Mouse (Mus musculus) left cerebral cortex, postnatal 14 days (tissue): ENCODE results near the gene Tcp1. TPM values are rescaled to one million over a fixed set of nuclear protein-coding genes. Genes with fewer than 3 reads are reported as not detected.
"Not testable (repeated sequence)": the region's sequence is repeated elsewhere in the genome, so short reads cannot be mapped to it uniquely, and the experiment has no call there.

ENCODE experiments used
- DNase-seq, 2 experiments: peaks; one replicate each; pipeline ENCODE4 v3.0.0; 2021 to 2022; ENCODE audit warnings: low spot score in 2 of 2, mixed read lengths in 1 of 2
- intact Hi-C: fragments of 180-260 bp; cut with DNase I; formaldehyde crosslinking; loops from one replicate; pipeline ENCODE4 v1.15.1; 2025
- total RNA-seq, 2 experiments: library from RNA; stranded (reverse); gene quantifications; 2 replicates each; pipeline ENCODE4 v1.2.3; 2021

Gene Tcp1
- total RNA-seq, 2 experiments from 2014 or later: 204 to 211 TPM

DNA sequence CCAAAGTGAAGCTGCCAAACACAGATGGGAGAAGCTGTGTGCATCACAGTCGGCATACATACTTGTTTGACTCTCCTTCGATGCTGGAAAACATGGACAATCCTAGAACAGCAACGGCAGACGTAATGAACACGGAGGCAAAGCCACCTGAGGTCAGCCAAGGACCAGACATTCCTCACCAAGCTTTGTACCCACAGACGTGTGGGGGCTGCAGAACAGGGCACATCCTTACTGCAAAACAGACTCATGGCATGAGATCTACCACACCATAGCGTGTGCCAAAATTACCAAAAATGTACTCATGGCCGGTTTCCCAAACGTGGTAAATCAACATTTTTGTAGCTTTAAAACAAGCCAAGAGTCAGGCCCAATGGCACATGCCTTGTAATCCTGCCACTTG, 9.1 kb upstream of the Tcp1 start:
- DNase-seq: no peak
- intact Hi-C loops: no loop called here

- intact Hi-C loops: no loop called here
- DNase-seq: no peak
These were observed 5.9 kb upstream of the Tcp1 start, which contains the start of gene Pnldc1 for GRCm38 (mm10) chr17:12909361-12910280. TSS of gene Pnldc1 (minus strand) at chr17:12910230.

DNA sequence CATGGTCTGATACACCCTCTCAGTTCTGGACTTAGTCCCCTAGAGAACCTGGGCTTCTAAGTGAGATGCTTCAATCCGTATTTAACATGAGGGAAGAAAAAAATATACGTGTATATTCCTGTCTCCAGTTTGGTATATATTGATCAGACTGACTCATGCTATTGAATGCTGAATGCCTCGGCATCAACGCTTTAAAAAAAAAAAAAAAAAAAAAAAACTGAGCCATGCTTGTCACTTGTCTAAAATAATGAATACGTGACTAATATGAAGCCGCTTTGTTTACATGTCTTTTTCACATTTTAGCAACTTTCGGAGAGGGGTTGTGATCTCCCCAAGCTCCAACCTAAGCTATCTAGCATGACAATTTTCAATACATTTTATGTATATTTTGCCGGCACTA, 5.1 kb upstream of the Tcp1 start:
- DNase-seq: no peak
- intact Hi-C loops: no loop called here

DNA sequence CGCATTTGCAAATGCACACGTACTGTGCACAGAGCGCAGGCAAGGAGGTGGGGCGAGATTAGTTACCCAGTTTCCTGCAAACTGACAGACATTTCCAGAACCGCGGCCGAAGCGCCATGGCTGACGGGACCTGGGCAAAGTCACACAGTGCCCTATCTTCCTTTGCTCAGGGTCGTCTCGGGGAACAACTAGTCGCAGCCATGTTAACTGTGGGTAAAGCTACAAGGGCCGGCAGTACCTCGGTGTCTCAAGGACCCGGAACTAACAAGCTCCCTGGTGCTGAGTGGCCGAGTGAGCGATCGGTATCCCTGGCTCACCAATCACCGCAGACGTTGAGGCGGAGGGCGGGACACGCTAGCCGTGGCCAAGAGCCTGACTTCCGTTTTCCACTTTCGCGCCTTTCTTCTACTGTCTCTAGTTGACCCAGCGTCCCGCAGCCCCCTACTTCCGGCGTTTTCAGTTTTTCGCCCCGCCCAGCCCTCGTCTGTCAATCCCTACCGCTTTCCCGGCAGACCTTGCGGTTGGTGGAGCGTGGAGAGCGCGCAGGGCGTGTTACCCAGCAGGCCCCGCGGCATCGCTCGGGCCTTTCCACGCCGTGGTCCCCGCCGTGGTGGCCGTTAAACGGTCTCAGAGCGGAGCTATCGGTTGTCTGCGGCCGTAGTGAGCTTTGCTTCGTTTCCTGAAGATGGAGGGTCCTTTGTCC, 531 bp downstream of the Tcp1 start, which contains the start of gene Mrpl18:
TSS of gene Mrpl18 (minus strand) at position 465 of the 703 bp plus-strand sequence.
- peak; percentile 99 to 100 for DNase-seq
- intact Hi-C loops: loop anchor here (2.0 kb wide), 1 partner anchor 45 kb away; the partner anchor contains the start of gene Acat2

GRCm38 (mm10) chr17:12916588-12917380, 1.3 kb downstream of the Tcp1 start:
- intact Hi-C loops: loop anchor here (2.0 kb wide), 1 partner anchor 44 kb away; the partner anchor contains the start of gene Acat2
- DNase-seq: peak; percentile 38 to 56

GRCm38 (mm10) chr17:12921073-12921472, 5.6 kb downstream of the Tcp1 start:
- intact Hi-C loops: no loop called here
- DNase-seq: no peak

GRCm38 (mm10) chr17:12925001-12925400, 9.5 kb downstream of the Tcp1 start:
- DNase-seq: no peak
- intact Hi-C loops: no loop called here

DNA sequence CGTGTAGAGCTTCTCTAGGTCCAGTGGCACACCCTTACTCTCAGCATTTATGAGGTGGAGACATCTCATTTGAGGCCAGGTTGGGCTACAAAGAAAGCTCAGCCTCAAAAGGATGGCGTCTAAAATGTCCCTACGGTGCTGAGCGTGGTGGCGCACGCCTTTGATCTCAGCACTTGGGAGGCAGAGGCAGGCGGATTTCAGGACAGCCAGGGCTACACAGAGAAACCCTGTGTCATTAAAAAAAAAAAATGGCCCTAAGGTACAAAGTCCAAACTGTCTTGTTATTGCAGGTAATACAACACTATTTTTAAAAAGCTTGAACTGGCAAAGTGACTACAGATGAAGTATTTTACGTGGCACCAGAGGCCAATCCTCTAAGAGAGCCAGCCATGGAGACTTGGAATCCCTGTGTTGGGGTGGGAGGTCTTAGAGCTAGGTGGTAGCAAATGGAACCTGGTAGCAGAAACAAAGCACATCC, 10.2 kb downstream of the Tcp1 start:
- intact Hi-C loops: no loop called here
- DNase-seq: no peak

- DNase-seq, intact Hi-C loops: not testable (repeated sequence)
These were observed 16.1 kb downstream of the Tcp1 start for GRCm38 (mm10) chr17:12931576-12931975.

DNA sequence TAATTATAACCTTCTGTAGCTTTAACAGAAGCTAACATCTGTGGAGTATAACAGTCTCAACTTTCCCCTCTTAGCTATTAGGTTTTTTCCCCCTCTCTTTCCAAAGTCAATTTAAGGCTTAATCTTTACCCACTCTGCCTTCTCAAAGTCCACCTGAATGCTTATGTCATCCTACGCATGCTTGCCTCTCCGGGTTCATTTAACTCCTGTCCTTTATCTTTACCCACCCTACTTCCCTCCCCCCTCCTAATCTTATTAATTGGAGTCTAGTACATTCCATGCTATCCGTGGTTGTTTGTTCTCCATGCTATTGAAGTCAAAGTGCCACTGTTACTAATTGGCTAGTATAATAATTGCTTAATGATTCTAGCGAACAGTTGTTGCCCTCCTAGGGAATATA, 20.2 kb downstream of the Tcp1 start:
- DNase-seq: no peak
- intact Hi-C loops: no loop called here

- intact Hi-C loops: no loop called here
- DNase-seq: no peak
These were observed 22.0 kb downstream of the Tcp1 start for GRCm38 (mm10) chr17:12937412-12937970.

DNA sequence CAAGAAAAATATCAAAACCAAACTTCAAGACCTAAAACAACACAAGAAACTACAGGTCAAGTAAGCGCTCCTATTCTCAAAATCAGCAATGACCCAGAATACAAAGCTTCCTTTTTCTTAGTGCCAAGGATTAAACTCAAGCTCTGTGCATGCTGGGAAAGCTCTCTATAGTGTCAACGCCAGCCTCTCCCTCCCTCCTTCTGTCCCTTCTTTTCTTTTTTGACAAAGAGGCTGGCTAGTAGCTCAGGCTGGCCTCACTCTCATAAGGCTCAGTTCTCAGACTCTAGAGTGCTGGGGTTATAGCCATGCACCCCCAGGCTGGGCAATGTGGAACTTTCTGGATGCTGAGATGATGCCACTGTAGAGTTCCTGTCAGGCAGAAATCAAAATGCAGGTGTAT, 22.6 kb downstream of the Tcp1 start:
- no peak for DNase-seq
- intact Hi-C loops: no loop called here

GRCm38 (mm10) chr17:12939377-12940148, 24.1 kb downstream of the Tcp1 start:
- DNase-seq, intact Hi-C loops: not testable (repeated sequence)

DNA sequence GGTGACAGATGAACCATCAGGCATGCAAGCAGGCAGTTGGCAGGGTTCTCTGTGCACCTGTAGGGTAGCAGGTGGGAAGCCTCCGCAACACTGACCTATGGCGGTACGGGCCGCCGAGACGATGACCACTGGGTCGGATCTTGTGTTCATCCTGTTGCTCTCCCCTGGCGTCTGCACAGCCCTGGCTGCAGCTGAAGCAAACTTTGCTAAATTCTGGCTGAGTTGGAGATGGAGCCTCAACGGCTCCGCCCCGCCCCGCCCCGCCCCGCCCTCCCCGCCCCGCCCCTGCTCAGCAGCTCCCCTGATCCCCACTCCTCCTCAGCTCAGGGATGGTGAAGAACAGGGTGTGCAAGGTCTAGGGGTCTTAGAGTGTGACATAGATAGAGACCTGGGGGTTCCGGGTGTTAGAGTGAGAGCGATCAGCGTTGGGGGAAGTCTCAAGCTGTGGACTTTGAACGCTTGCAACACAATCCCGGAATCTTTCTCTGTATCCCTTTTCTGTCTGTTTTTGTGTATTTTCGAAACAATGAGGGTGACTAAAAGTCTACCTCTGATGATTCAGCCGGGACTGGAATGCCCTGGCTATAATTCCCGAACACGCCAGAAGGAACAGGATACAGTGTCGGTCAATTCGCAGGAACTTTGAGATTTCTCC, 24.8 kb downstream of the Tcp1 start, which contains the start of gene Acat3:
TSS of gene Acat3 (minus strand) at position 450 of the 655 bp plus-strand sequence.
- intact Hi-C loops: no loop called here

GRCm38 (mm10) chr17:12941543-12942260, 26.2 kb downstream of the Tcp1 start:
- intact Hi-C loops: no loop called here
- DNase-seq: no peak

More for the DNA sequence above, 24.8 kb downstream of the Tcp1 start, which contains the start of gene Acat3:
- no peak for DNase-seq

- intact Hi-C loops: no loop called here
- DNase-seq: no peak
These were observed 27.1 kb downstream of the Tcp1 start for GRCm38 (mm10) chr17:12942459-12943162.
